Mouse (Mus musculus): ENCODE measurements around the gene Aen. TPM values are rescaled to one million over a fixed set of nuclear protein-coding genes. Genes with fewer than 3 reads are reported as not detected.

Aen gene
- polyA plus RNA-seq, 1 experiment: 9.3 TPM

DNA sequence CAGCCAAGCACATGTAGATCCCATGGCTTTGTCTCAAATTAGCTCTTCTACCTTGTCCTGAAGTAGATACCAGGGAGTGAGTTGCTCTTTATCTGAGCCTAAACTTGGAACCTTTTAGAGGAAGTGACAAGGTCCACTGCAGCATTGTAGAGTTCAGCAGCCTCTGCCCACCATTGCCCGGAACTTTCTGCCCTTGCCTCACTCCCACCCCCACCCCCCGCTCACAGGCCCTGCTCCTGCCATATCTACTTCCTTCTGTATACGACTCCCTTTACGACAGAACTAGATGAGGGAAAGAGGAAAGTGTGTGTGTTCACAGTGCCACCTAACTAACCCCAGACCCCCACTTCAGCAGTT lies 31.2 kb upstream of the Aen start:
- no peak for TF ChIP-seq CTCF (IDR thresholded peaks at IDR 0.05; ENCODE audit: control insufficient read depth, insufficient read depth, insufficient replicate concordance, low read depth, low read length)
- TF ChIP-seq POLR2A (IDR thresholded peaks at IDR 0.05; ENCODE audit: control insufficient read depth, low read depth, low read length): no peak

DNA sequence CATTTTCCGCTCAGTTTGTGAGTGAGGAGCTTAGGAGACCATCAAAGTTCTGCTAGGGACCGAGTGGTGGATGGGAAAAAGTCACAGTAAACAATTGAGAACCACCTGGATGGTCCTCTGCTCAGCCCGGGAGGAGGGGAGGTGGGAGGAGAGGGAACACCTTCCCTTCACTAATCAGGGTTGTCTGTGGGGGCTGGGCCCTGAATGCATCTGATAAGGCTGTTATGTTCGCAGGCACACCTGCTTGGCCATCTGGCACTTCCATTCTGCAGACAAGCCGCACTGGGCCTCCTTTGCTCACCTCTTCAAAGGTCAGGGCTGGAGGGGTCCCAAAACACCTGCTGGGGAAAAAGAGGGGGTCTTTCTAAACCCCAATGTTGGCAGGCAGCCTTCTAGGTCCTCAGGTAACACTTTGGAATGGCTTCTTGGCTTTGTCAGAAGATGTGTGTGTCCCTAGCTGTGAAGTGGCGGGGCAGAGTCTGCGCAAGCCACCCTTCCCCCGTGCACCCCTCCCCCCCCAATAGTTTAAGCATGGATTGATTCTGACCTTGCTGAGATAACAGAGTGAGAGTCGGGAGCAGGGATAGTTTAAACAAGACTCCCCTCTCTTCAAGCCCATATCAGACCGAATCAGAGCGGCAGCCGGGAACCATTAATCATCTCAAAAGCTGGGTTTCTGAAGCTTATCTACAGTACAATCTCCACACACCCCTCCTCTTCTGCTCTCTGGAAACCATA lies 30.3 kb upstream of the Aen start:
- H3K27me3 ChIP-seq (ENCODE audit: control insufficient read depth, insufficient read depth, low read length): no peaks in the 10 kb centered on the region
- no peak overlapping the region for H3K4me3 ChIP-seq (ENCODE audit: control insufficient read depth, low read depth, low read length)
- H3K27ac ChIP-seq (ENCODE audit: control insufficient read depth, insufficient read depth, low read depth, low read length): no peak overlapping the region
- H3K36me3 ChIP-seq (ENCODE audit: control insufficient read depth, insufficient read depth, low read length): no peaks in the 10 kb centered on the region
- TF ChIP-seq POLR2A (IDR thresholded peaks at IDR 0.05; ENCODE audit: control insufficient read depth, low read depth, low read length) (no peak), CTCF (IDR thresholded peaks at IDR 0.05; ENCODE audit: control insufficient read depth, insufficient read depth, insufficient replicate concordance, low read depth, low read length) (no peak)
- H3K4me1 ChIP-seq (ENCODE audit: control insufficient read depth, insufficient read depth, low read length): 0 out of 2 replicates have a peak, but pooled peaks cover 2% of the 10 kb centered on the region

More for the DNA sequence above, 31.2 kb upstream of the Aen start:
- Histone ChIP-seq H3K4me3 (ENCODE audit: control insufficient read depth, low read depth, low read length) (no peak overlapping the region), H3K4me1 (ENCODE audit: control insufficient read depth, insufficient read depth, low read length) (0 out of 2 replicates have a peak, but pooled peaks cover 2% of the 10 kb centered on the region), H3K27ac (ENCODE audit: control insufficient read depth, insufficient read depth, low read depth, low read length) (no peak overlapping the region), H3K27me3 (ENCODE audit: control insufficient read depth, insufficient read depth, low read length) (no peaks in the 10 kb centered on the region), H3K36me3 (ENCODE audit: control insufficient read depth, insufficient read depth, low read length) (no peaks in the 10 kb centered on the region)

DNA sequence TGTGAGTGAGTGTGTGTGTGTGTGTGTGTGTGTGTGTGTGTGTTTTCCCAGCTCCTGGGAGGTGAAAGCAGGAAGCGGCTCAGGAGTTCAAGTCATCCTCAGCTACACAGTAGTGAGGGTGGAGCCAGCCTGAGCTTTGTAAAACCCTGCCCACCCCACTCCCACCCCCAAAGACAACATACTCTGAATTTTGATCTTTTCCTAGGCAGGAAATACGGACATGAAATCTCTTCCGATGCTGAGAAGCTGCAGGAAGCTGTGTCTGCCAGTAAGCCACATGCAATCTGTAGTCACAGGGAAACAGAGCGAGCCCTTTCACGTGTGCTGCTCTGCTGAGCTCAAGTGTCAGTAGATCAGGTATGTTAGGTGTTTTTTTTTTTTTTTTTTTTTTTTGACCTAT lies 26.9 kb upstream of the Aen start:
- Histone ChIP-seq H3K27me3 (ENCODE audit: control insufficient read depth, insufficient read depth, low read length) (no peaks in the 10 kb centered on the region), H3K4me1 (ENCODE audit: control insufficient read depth, insufficient read depth, low read length) (0 out of 2 replicates have a peak, but pooled peaks cover 2% of the 10 kb centered on the region), H3K27ac (ENCODE audit: control insufficient read depth, insufficient read depth, low read depth, low read length) (no peak overlapping the region), H3K36me3 (ENCODE audit: control insufficient read depth, insufficient read depth, low read length) (no peaks in the 10 kb centered on the region), H3K4me3 (ENCODE audit: control insufficient read depth, low read depth, low read length) (no peak overlapping the region)
- no peak for TF ChIP-seq POLR2A (IDR thresholded peaks at IDR 0.05; ENCODE audit: control insufficient read depth, low read depth, low read length)
- TF ChIP-seq CTCF (IDR thresholded peaks at IDR 0.05; ENCODE audit: control insufficient read depth, insufficient read depth, insufficient replicate concordance, low read depth, low read length): no peak

- no peak overlapping the region for H3K4me3 ChIP-seq (ENCODE audit: control insufficient read depth, low read depth, low read length)
- no peaks in the 10 kb centered on the region for H3K36me3 ChIP-seq (ENCODE audit: control insufficient read depth, insufficient read depth, low read length)
- no peaks in the 10 kb centered on the region for H3K4me1 ChIP-seq (ENCODE audit: control insufficient read depth, insufficient read depth, low read length)
- TF ChIP-seq POLR2A (IDR thresholded peaks at IDR 0.05; ENCODE audit: control insufficient read depth, low read depth, low read length) (no peak), CTCF (IDR thresholded peaks at IDR 0.05; ENCODE audit: control insufficient read depth, insufficient read depth, insufficient replicate concordance, low read depth, low read length) (no peak)
- H3K27ac ChIP-seq (ENCODE audit: control insufficient read depth, insufficient read depth, low read depth, low read length): no peak overlapping the region
- no peaks in the 10 kb centered on the region for H3K27me3 ChIP-seq (ENCODE audit: control insufficient read depth, insufficient read depth, low read length)
These were observed 23.3 kb upstream of the Aen start for GRCm38 (mm10) chr7:78872366-78872765.

DNA sequence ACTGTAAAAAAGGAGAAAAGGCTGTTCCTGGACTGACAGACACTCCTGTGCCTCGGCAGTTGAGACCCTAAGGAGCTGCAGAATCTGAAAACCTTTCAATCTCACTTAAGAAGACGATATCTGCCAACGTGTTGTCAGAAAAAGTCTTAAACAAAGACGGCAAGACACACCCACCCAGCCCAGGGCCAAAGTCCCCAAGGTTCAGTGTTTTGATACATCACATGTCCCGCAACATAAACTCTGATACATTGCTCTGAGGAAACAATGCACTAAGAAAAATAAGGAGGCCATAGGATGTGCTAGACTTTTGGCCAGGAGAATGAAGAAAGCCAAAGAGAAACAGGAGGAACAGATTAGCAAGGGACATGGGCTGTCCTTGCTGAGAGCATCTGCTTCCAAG lies 22.8 kb upstream of the Aen start:
- Histone ChIP-seq H3K4me3 (ENCODE audit: control insufficient read depth, low read depth, low read length) (no peak overlapping the region), H3K27me3 (ENCODE audit: control insufficient read depth, insufficient read depth, low read length) (no peaks in the 10 kb centered on the region), H3K36me3 (ENCODE audit: control insufficient read depth, insufficient read depth, low read length) (no peaks in the 10 kb centered on the region), H3K27ac (ENCODE audit: control insufficient read depth, insufficient read depth, low read depth, low read length) (no peak overlapping the region), H3K4me1 (ENCODE audit: control insufficient read depth, insufficient read depth, low read length) (no peaks in the 10 kb centered on the region)
- TF ChIP-seq POLR2A (IDR thresholded peaks at IDR 0.05; ENCODE audit: control insufficient read depth, low read depth, low read length) (no peak), CTCF (IDR thresholded peaks at IDR 0.05; ENCODE audit: control insufficient read depth, insufficient read depth, insufficient replicate concordance, low read depth, low read length) (no peak)

GRCm38 (mm10) chr7:78881607-78882468 lies 13.8 kb upstream of the Aen start:
- Histone ChIP-seq H3K36me3 (ENCODE audit: control insufficient read depth, insufficient read depth, low read length) (no peaks in the 10 kb centered on the region), H3K27me3 (ENCODE audit: control insufficient read depth, insufficient read depth, low read length) (peaks cover 4% of the 10 kb centered on the region; the same call in 1 of the 2 replicates), H3K4me3 (ENCODE audit: control insufficient read depth, low read depth, low read length) (peak overlapping the region; percentile 96), H3K4me1 (ENCODE audit: control insufficient read depth, insufficient read depth, low read length) (peaks cover 9% of the 10 kb centered on the region), H3K27ac (ENCODE audit: control insufficient read depth, insufficient read depth, low read depth, low read length) (no peak overlapping the region)
- TF ChIP-seq POLR2A (IDR thresholded peaks at IDR 0.05; ENCODE audit: control insufficient read depth, low read depth, low read length) (no peak), CTCF (IDR thresholded peaks at IDR 0.05; ENCODE audit: control insufficient read depth, insufficient read depth, insufficient replicate concordance, low read depth, low read length) (no peak)

DNA sequence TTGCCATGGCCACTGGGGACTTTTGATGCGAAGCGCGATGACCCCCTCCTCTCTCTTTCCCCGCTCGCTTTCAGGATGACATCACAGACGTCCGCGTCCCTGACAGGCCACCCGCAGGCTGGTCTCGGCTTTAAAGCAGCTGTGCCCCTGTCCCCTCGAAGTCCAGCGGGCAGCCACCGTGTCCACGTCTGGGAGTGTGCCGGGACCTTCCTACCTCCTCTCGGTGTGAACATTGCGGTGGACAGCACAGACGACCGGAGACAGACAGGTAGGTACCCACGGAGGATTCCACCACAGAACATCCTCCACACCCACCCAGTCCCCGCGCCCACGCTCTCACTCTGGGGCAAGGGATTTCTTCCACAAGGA lies 13.2 kb upstream of the Aen start:
- Histone ChIP-seq H3K4me1 (ENCODE audit: control insufficient read depth, insufficient read depth, low read length) (peaks cover 9% of the 10 kb centered on the region), H3K27me3 (ENCODE audit: control insufficient read depth, insufficient read depth, low read length) (peaks cover 4% of the 10 kb centered on the region; the same call in 1 of the 2 replicates), H3K27ac (ENCODE audit: control insufficient read depth, insufficient read depth, low read depth, low read length) (peak overlapping the region; percentile 70; the same call in 1 of the 2 replicates), H3K4me3 (ENCODE audit: control insufficient read depth, low read depth, low read length) (peak overlapping the region; percentile 96), H3K36me3 (ENCODE audit: control insufficient read depth, insufficient read depth, low read length) (no peaks in the 10 kb centered on the region)
- TF ChIP-seq POLR2A (IDR thresholded peaks at IDR 0.05; ENCODE audit: control insufficient read depth, low read depth, low read length): peak; percentile 72; the same call in 1 of the 2 replicates
- TF ChIP-seq CTCF (IDR thresholded peaks at IDR 0.05; ENCODE audit: control insufficient read depth, insufficient read depth, insufficient replicate concordance, low read depth, low read length): no peak
